Mouse (Mus musculus): ENCODE data around the gene Dnaic2. TPM values are rescaled to one million over a fixed set of nuclear protein-coding genes. Genes with fewer than 3 reads are reported as not detected.

The Dnaic2 gene
- total and polyA plus RNA-seq, 2 experiments from 2014 or later: 3.2 to 3.8 TPM

DNA sequence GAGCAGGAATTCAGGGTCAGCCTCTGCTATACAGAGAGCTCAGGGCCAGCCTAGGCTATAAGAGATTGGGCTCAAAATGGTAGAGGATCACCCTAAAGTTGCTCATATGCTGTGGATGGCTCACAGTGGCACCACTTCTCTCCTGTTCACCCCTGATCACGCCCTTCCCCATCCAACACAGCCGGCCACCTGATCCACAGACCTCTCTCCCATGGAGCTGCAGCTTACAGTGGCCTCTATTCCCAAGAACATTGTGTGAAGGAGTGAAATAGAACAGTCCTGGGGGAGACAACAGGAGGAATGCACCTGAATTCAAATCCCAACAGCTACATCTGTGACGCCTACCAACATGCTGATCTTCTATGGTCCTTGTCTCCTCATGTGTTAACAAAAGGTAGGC lies 71.4 kb downstream of the Dnaic2 start, which contains the start of gene Gpr142:
Gpr142 (plus strand) TSS at position 301 of the 400 bp plus-strand sequence.
- Histone ChIP-seq H3K36me3 (ENCODE audit: insufficient read depth, low read length) (no peaks in the 10 kb centered on the region), H3K27me3 (ENCODE audit: insufficient read depth, low read length) (no peaks in the 10 kb centered on the region), H3K9ac (replicated peaks; ENCODE audit: low read length, poor library complexity, severe bottlenecking) (no peak within 1 kb of the TSS), H3K4me1 (ENCODE audit: insufficient read depth, low read length) (peaks cover 10% of the 10 kb centered on the region), H3K4me2 (ENCODE audit: low read depth, low read length, poor library complexity, severe bottlenecking) (no peak within 1 kb of the TSS), H3K9me3 (ENCODE audit: low read length) (no peaks in the 10 kb centered on the region), H3K4me3 (ENCODE audit: low read depth, low read length) (no peak within 1 kb of the TSS), H3K27ac (ENCODE audit: low read depth, low read length) (no peak within 1 kb of the TSS)
- 99% methylated on average over 3 of the region's 3 CpGs for WGBS
- DNase-seq (ENCODE audit: low spot score) (no peak), ATAC-seq (ENCODE audit: low FRiP score) (no peak)
- TF ChIP-seq CTCF (IDR thresholded peaks at IDR 0.05): no peak

DNA sequence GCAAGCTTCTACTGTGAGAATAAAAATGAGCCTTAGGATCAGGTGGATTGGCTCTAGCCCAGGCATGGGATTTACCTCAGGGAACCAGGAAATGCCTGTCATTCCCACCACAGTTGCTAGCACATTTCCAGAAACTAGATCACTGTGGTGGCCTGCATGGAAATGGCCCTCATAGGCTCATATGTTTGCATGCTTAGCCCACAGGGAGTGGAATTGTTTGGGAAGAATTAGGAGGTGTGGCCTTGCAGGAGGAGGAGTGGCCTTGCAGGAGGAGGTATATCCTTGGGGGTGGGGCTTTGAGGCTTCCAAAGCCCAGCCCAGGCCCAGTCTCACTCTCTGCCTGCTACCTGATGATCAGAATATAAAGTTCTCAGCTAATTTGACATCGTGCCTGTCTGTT lies 74.7 kb downstream of the Dnaic2 start:
- ATAC-seq (ENCODE audit: low FRiP score) (no peak), DNase-seq (ENCODE audit: low spot score) (no peak)
- Histone ChIP-seq H3K27me3 (ENCODE audit: insufficient read depth, low read length) (no peaks in the 10 kb centered on the region), H3K9me3 (ENCODE audit: low read length) (no peaks in the 10 kb centered on the region), H3K4me1 (ENCODE audit: insufficient read depth, low read length) (no peaks in the 10 kb centered on the region), H3K36me3 (ENCODE audit: insufficient read depth, low read length) (no peaks in the 10 kb centered on the region), H3K9ac (replicated peaks; ENCODE audit: low read length, poor library complexity, severe bottlenecking) (no peak overlapping the region), H3K4me3 (ENCODE audit: low read depth, low read length) (no peak overlapping the region), H3K4me2 (ENCODE audit: low read depth, low read length, poor library complexity, severe bottlenecking) (no peak overlapping the region), H3K27ac (ENCODE audit: low read depth, low read length) (no peak overlapping the region)
- WGBS: 82% methylated on average over 1 of the region's 1 CpGs
- no peak for TF ChIP-seq CTCF (IDR thresholded peaks at IDR 0.05)

DNA sequence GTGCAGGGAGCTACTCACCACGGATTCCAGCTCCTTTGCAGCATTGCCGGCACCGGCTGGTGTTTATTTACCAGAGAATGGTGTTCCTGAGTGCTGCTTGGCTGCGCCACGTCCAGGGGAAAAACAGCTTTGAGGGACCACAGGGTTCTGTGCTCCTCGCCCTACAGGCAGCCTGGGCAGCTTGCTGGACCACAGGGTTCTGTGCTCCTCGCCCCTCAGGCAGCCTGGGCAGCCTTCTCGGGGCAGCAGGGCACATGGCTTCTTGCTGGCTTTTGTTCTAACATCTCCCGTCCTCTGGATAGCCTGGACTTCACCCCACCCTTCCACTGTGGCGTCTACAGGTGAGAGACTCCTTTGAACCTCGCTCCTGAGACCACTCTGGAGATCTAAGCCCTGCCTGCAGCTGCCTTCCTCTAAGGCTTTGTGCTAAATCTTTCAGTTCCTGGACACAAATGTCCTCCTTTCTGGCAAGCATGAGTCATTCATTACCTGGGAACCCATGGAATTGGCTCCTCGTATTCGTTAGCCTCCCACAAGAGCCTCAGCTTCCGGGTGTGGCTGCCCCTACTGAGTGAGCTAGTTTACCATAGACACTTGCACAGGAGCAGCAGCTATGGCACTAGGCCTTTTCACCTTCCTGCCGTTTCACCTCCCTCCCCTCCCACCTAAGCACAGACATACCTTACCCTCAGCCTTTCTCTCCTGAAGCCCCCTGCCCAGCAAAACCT lies 75.5 kb downstream of the Dnaic2 start:
- no peak overlapping the region for H3K4me3 ChIP-seq (ENCODE audit: low read depth, low read length)
- H3K4me1 ChIP-seq (ENCODE audit: insufficient read depth, low read length): no peaks in the 10 kb centered on the region
- H3K36me3 ChIP-seq (ENCODE audit: insufficient read depth, low read length): no peaks in the 10 kb centered on the region
- no peak overlapping the region for H3K27ac ChIP-seq (ENCODE audit: low read depth, low read length)
- 68% methylated on average over 15 of the region's 15 CpGs for WGBS
- no peak for TF ChIP-seq CTCF (IDR thresholded peaks at IDR 0.05)
- no peak overlapping the region for H3K4me2 ChIP-seq (ENCODE audit: low read depth, low read length, poor library complexity, severe bottlenecking)
- H3K9me3 ChIP-seq (ENCODE audit: low read length): no peaks in the 10 kb centered on the region
- DNase-seq (ENCODE audit: low spot score) (no peak), ATAC-seq (ENCODE audit: low FRiP score) (no peak)
- H3K9ac ChIP-seq (replicated peaks; ENCODE audit: low read length, poor library complexity, severe bottlenecking): no peak overlapping the region
- H3K27me3 ChIP-seq (ENCODE audit: insufficient read depth, low read length): no peaks in the 10 kb centered on the region

DNA sequence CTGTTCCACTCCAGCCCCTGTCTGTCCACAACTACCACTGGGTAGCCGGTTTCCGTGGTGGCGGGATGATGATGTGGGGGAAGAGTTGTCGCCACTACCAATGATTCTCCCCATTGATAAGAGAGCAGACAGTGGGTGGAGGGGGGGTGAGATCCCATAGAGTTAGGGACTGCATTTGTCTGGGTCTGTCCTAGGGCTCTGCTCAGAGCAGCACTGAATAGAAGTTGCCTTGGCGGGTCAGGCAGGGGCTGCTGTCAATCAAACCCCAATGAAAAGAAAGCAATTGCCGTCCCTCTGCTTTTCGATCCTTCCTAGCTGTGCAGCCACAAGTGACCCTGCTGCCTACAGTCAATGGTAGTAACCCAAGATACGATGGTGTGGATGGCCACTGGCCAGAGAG lies 76.8 kb downstream of the Dnaic2 start:
- Histone ChIP-seq H3K9ac (replicated peaks; ENCODE audit: low read length, poor library complexity, severe bottlenecking) (no peak overlapping the region), H3K9me3 (ENCODE audit: low read length) (no peaks in the 10 kb centered on the region), H3K4me2 (ENCODE audit: low read depth, low read length, poor library complexity, severe bottlenecking) (no peak overlapping the region), H3K27me3 (ENCODE audit: insufficient read depth, low read length) (no peaks in the 10 kb centered on the region), H3K4me1 (ENCODE audit: insufficient read depth, low read length) (no peaks in the 10 kb centered on the region), H3K4me3 (ENCODE audit: low read depth, low read length) (no peak overlapping the region), H3K27ac (ENCODE audit: low read depth, low read length) (no peak overlapping the region), H3K36me3 (ENCODE audit: insufficient read depth, low read length) (no peaks in the 10 kb centered on the region)
- TF ChIP-seq CTCF (IDR thresholded peaks at IDR 0.05): no peak
- ATAC-seq (ENCODE audit: low FRiP score) (no peak), DNase-seq (ENCODE audit: low spot score) (no peak)
- 28% methylated on average over 8 of the region's 8 CpGs for WGBS

DNA sequence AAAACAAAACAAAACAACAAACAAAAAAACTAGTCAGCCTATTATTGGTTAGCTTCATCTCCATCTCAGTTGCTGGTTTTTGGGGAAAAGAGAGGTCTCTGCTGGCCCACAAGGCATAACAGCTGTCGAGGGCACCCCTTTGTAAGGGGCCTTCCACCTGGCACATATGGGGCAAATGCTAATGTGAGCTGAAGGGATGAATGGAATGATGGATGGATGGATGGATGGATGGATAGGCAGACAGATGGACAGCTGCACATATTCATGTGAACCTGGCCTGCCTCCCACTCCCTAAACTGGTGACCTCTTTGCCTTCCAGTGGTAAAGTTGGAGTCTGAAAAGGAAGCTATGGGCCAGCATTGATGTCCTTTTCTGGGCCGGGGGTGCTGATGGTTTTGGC lies 79.8 kb downstream of the Dnaic2 start:
- Histone ChIP-seq H3K4me2 (ENCODE audit: low read depth, low read length, poor library complexity, severe bottlenecking) (no peak overlapping the region), H3K27ac (ENCODE audit: low read depth, low read length) (no peak overlapping the region), H3K4me3 (ENCODE audit: low read depth, low read length) (no peak overlapping the region), H3K9ac (replicated peaks; ENCODE audit: low read length, poor library complexity, severe bottlenecking) (no peak overlapping the region), H3K36me3 (ENCODE audit: insufficient read depth, low read length) (no peaks in the 10 kb centered on the region), H3K9me3 (ENCODE audit: low read length) (no peaks in the 10 kb centered on the region), H3K4me1 (ENCODE audit: insufficient read depth, low read length) (no peaks in the 10 kb centered on the region), H3K27me3 (ENCODE audit: insufficient read depth, low read length) (no peaks in the 10 kb centered on the region)
- 61% methylated on average over 2 of the region's 2 CpGs for WGBS
- ATAC-seq (ENCODE audit: low FRiP score) (no peak), DNase-seq (ENCODE audit: low spot score) (no peak)
- no peak for TF ChIP-seq CTCF (IDR thresholded peaks at IDR 0.05)

Other genes starting within 250 kb of the Dnaic2 start
- gene Rpl38, start 58.9 kb upstream of the Dnaic2 start, total RNA-seq (2014; rRNA removed): 903 and 1,541 TPM in 2 replicates
- gene Rpl38, start 58.9 kb upstream of the Dnaic2 start, polyA plus RNA-seq (2015; fragmentation: Nextera tagmentation; extraction: Ambion mirVana): 889 and 977 TPM in 2 replicates
- gene Ttyh2, start 52.0 kb upstream of the Dnaic2 start, total RNA-seq (2014; rRNA removed): 42.8 and 58.2 TPM in 2 replicates
- 27.1 and 29.4 TPM in 2 replicates for gene Ttyh2, start 52.0 kb upstream of the Dnaic2 start, polyA plus RNA-seq (2015; fragmentation: Nextera tagmentation; extraction: Ambion mirVana)
- gene Kif19a, start 38.0 kb downstream of the Dnaic2 start, total RNA-seq (2014; rRNA removed): 5.3 and 7.2 TPM in 2 replicates
- gene Kif19a, start 38.0 kb downstream of the Dnaic2 start, polyA plus RNA-seq (2015; fragmentation: Nextera tagmentation; extraction: Ambion mirVana): 0.85 and 1.3 TPM in 2 replicates
- gene Btbd17, start 68.5 kb downstream of the Dnaic2 start, total RNA-seq (2014; rRNA removed): 46.9 and 68.2 TPM in 2 replicates
- 27.1 and 28.0 TPM in 2 replicates for gene Btbd17, start 68.5 kb downstream of the Dnaic2 start, polyA plus RNA-seq (2015; fragmentation: Nextera tagmentation; extraction: Ambion mirVana)
- gene Gpr142, start 71.5 kb downstream of the Dnaic2 start, total RNA-seq (2014; rRNA removed): not detected in 2 replicates
- not detected in 2 replicates for gene Gpr142, start 71.5 kb downstream of the Dnaic2 start, polyA plus RNA-seq (2015; fragmentation: Nextera tagmentation; extraction: Ambion mirVana)
- gene Gprc5c, start 123.7 kb downstream of the Dnaic2 start, total RNA-seq (2014; rRNA removed): 7.5 and 12.8 TPM in 2 replicates
- gene Gprc5c, start 123.7 kb downstream of the Dnaic2 start, polyA plus RNA-seq (2015; fragmentation: Nextera tagmentation; extraction: Ambion mirVana): 5.7 and 5.8 TPM in 2 replicates
- gene Cd300a, start 162.6 kb downstream of the Dnaic2 start, total RNA-seq (2014; rRNA removed): 1.5 and 1.8 TPM in 2 replicates
- gene Cd300a, start 162.6 kb downstream of the Dnaic2 start, polyA plus RNA-seq (2015; fragmentation: Nextera tagmentation; extraction: Ambion mirVana): 1.4 and 1.7 TPM in 2 replicates
- gene Cd300lb, start 207.0 kb downstream of the Dnaic2 start, total RNA-seq (2014; rRNA removed): 0.05 and 0.24 TPM in 2 replicates
- gene Cd300lb, start 207.0 kb downstream of the Dnaic2 start, polyA plus RNA-seq (2015; fragmentation: Nextera tagmentation; extraction: Ambion mirVana): 0.05 TPM in 1 of 2 replicates, not detected in the other
- not detected in 2 replicates for gene Cd300c, start 241.7 kb downstream of the Dnaic2 start, total RNA-seq (2014; rRNA removed)
- not detected in 2 replicates for gene Cd300c, start 241.7 kb downstream of the Dnaic2 start, polyA plus RNA-seq (2015; fragmentation: Nextera tagmentation; extraction: Ambion mirVana)